Mouse (Mus musculus) megakaryocyte, embryonic 14.5 days (primary cell): ENCODE measurements around the gene Col13a1. TPM values are rescaled to one million over a fixed set of nuclear protein-coding genes. Genes with fewer than 3 reads are reported as not detected.
A peak's percentile ranks its signal among the peaks of the same experiment; 100 is the strongest.

ENCODE experiments used
- H3K27me3 ChIP-seq: replicated peaks from 2 replicates; pipeline ENCODE3; 2012; ENCODE audit warnings: inconsistent platforms
- H3K36me3 ChIP-seq: replicated peaks from 2 replicates; pipeline ENCODE3; 2012; ENCODE audit warnings: low read length, inconsistent platforms, mixed read lengths
- H3K4me1 ChIP-seq: 2 replicates; pipeline ENCODE4 v1.6.1; 2012; ENCODE audit warnings: inconsistent platforms
- H3K4me3 ChIP-seq: replicated peaks from 2 replicates; pipeline ENCODE3; 2012; ENCODE audit warnings: moderate library complexity, mild to moderate bottlenecking, inconsistent platforms
- H3K9me3 ChIP-seq: 2 replicates; pipeline ENCODE4 v1.6.1; 2012; ENCODE audit warnings: inconsistent platforms
- FLI1 ChIP-seq: IDR thresholded peaks from 2 replicates; pipeline ENCODE4 v1.6.1; 2012; ENCODE audit warnings: low read length, inconsistent platforms, mixed read lengths
- GATA1 ChIP-seq: IDR thresholded peaks from 3 replicates; pipeline ENCODE4 v1.6.1; 2012; ENCODE audit warnings: mixed read lengths, low read length, inconsistent platforms, borderline replicate concordance
- polyA plus RNA-seq: library from polyadenylated mRNA; stranded (reverse); fragments of >175 nt; gene quantifications from 2 replicates; pipeline ENCODE4 v1.2.3, GENCODE M21; 2012; ENCODE audit warnings: low replicate concordance; ENCODE audit not compliant: insufficient read depth

Gene Col13a1
- polyA plus RNA-seq, 1 experiment, result not detected

DNA sequence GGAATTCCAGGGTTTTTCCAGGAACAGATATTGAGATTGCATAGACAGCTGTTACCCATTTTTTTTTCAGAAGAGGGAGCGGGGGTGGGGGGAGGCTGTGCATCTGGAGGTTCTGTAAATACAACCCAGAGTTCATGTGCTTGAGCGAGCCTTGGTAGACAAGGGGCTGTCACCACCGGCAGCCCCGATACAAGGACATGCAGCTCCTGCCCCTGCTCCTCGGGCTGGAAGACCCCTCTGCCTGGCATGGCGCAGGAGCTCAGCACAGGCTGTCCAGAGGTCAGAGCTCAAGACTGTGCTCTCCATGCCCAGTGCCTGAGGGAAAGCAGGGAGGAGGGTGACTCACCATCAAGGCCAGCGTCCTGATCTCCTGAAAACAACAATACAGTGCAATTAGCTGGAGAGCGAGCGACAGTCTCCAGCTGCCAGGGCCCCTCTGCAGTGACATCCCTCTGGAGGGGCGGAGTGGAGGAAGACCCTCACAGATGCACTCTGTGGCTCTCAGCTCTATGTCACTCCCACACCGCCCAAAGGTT, 112.8 kb downstream of the Col13a1 start:
- no peak for TF ChIP-seq GATA1
- TF ChIP-seq FLI1, result no peak
- Histone ChIP-seq H3K27me3 (peaks cover 39% of the 10 kb centered on the region), H3K9me3 (peaks cover 35% of the 10 kb centered on the region), H3K36me3 (no peaks in the 10 kb centered on the region), H3K4me1 (no peaks in the 10 kb centered on the region), H3K4me3 (no peak overlapping the region)

DNA sequence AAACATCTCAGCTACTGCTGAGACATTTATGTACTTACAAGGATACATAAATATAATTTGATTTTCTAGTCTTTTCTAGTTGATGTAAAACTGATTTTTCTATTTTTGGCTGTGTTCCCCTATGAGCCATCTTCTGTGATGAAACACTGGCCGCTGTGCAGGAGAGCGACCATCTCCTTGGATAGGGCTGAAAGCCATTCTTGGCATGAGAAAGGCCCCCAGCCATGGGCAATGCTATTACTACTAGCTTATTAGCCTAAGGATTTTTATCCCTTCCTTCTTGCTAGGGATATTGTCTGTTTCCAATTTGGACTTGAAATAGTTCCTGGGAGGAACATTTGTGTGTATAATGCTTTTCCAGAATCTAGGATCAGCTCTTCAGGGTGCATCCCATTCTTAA, 119.5 kb downstream of the Col13a1 start:
- Histone ChIP-seq H3K36me3 (no peaks in the 10 kb centered on the region), H3K4me1 (peaks cover 8% of the 10 kb centered on the region), H3K9me3 (peaks cover 46% of the 10 kb centered on the region), H3K4me3 (no peak overlapping the region), H3K27me3 (peaks cover 16% of the 10 kb centered on the region)
- TF ChIP-seq GATA1 (no peak), FLI1 (no peak)

DNA sequence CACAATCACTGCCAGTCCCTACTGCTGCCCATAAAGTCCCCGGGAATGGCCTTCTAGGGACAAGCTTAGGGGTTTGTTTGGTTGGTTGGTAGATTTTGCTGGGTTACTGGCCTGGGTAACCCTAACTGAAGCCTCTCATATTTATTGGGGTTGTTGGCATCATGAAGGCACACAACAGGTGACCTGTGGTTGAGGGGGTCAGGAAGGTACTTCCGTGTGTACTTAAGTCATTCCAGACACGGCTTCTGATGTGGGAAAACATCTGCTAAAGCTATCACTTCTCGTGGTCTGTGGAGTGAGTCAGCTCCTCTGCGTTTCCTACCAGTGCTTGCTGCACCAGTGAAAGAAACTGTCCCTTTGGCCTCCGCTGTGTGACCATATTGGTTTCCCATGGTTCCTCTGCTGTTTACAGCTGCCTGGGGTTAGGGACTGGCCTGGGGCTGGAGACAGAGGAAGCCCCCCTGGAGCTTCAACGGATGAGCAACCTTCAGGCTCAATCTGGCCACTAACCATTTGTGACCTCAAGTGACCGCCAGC, 123.7 kb downstream of the Col13a1 start:
- Histone ChIP-seq H3K4me3 (no peak overlapping the region), H3K36me3 (no peaks in the 10 kb centered on the region), H3K9me3 (peaks cover 13% of the 10 kb centered on the region), H3K4me1 (peaks cover 8% of the 10 kb centered on the region), H3K27me3 (peaks cover 33% of the 10 kb centered on the region)
- TF ChIP-seq FLI1, result no peak
- TF ChIP-seq GATA1, result no peak

DNA sequence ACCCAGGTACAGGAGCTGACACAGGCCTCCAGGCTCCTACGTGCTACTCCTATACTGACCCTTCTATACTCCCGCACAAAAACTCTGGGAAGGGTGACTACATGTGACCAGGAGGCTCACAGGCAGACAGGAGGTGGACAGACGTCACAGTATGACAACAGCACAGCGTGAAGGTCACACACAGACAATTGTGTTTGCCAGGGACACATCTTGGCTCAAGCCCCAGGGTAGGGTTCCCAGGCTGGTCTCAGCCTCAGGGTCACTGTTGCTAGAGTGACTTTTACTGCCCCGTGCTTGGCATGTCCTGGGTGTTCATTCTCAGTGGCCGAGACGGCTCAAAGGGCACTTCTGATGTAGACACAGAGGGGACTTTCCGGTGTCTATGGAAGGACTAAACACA, 126.1 kb downstream of the Col13a1 start:
- peaks cover 8% of the 10 kb centered on the region for H3K4me1 ChIP-seq
- H3K9me3 ChIP-seq, result peaks cover 3% of the 10 kb centered on the region
- TF ChIP-seq FLI1 (no peak), GATA1 (no peak)
- peaks cover 41% of the 10 kb centered on the region for H3K27me3 ChIP-seq
- no peak overlapping the region for H3K4me3 ChIP-seq
- no peaks in the 10 kb centered on the region for H3K36me3 ChIP-seq

DNA sequence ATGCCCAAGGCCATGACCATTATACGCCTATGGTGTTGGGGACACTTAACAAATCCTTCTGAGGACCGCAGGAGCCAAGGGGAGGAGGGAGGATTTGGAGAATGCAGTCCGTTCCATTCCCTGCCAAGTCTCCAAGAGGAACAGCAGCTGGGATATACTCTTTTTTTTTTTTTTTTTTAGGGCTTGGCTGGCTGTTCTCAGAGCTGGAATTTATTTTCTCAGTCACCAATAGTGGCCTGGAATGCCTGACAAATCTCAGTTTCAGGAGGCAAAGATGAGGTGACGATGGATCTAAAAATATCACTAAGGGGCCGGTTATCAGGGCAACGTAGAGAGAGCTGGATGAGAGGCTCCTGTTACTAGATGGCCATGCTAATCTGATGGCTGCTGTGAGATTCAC, 130.4 kb downstream of the Col13a1 start:
- H3K4me3 ChIP-seq, result no peak overlapping the region
- H3K4me1 ChIP-seq, result no peaks in the 10 kb centered on the region
- TF ChIP-seq FLI1 (no peak), GATA1 (no peak)
- H3K9me3 ChIP-seq, result no peaks in the 10 kb centered on the region
- peaks cover 44% of the 10 kb centered on the region for H3K27me3 ChIP-seq
- H3K36me3 ChIP-seq, result no peaks in the 10 kb centered on the region

DNA sequence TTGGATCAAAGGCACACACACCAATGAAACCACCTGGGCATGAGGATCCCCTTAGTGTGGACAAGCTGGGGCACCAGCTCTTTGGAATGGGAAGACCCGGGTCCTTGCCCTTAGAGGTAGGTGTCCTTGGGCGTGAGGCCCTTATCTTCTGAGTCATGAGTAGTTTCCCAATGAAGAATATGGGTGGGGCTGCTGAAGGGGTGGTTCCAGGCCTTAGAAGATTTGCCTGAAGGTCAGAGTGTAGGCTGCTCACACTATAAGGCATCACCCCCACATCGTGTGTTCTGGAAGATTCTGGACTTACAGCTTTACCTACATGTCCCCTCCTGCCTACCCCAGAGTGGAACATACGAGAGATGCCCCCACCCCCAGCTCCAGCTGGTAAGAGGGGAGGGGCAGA, 133.4 kb downstream of the Col13a1 start:
- H3K36me3 ChIP-seq, result no peaks in the 10 kb centered on the region
- peaks cover 46% of the 10 kb centered on the region for H3K27me3 ChIP-seq
- H3K4me1 ChIP-seq, result no peaks in the 10 kb centered on the region
- TF ChIP-seq FLI1, result no peak
- no peak for TF ChIP-seq GATA1
- H3K4me3 ChIP-seq, result no peak overlapping the region
- no peaks in the 10 kb centered on the region for H3K9me3 ChIP-seq

DNA sequence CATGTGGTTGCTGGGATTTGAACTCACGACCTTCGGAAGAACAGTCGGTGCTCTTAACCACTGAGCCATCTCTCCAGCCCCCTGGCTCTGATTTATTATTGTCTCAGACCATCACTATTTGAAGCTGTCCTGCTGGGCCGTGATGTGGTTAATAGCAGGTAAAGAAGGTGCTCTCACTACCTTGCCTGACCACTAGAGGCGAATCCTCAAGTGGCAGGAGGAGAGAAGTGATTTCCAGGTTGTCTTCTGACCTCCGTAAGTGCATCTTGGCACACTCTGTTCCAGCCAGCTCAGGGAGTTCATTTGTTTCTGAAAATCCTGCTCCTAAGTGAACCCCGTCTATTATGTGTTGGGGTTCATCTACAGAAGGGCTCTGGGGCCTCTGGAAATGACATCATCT, 134.4 kb downstream of the Col13a1 start:
- TF ChIP-seq FLI1 (no peak), GATA1 (no peak)
- H3K4me1 ChIP-seq, result no peaks in the 10 kb centered on the region
- H3K27me3 ChIP-seq, result peaks cover 48% of the 10 kb centered on the region
- H3K36me3 ChIP-seq, result no peaks in the 10 kb centered on the region
- no peak overlapping the region for H3K4me3 ChIP-seq
- H3K9me3 ChIP-seq, result no peaks in the 10 kb centered on the region

DNA sequence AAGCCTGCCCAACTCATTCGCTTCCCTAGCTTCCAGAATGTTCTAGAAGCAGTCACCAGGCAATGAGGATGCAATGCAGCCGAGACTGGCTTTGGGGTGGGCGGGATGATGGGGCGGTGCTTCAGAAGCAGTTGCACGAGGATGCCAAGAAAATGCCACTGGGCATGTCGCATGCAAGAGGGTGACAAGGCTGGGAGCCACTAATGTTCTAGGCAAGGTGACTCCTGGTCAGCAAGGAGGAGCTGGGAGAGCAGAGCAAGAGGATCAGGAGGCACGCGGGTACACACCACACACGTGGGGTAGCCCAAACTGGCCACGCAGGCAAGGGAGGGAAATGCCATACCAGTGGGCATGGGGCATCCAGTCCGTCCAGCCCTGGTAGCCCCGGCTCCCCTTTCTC, 136.6 kb downstream of the Col13a1 start:
- Histone ChIP-seq H3K4me3 (peak overlapping the region; percentile 9), H3K9me3 (no peaks in the 10 kb centered on the region), H3K27me3 (peaks cover 47% of the 10 kb centered on the region), H3K36me3 (no peaks in the 10 kb centered on the region), H3K4me1 (no peaks in the 10 kb centered on the region)
- TF ChIP-seq GATA1 (no peak), FLI1 (no peak)

DNA sequence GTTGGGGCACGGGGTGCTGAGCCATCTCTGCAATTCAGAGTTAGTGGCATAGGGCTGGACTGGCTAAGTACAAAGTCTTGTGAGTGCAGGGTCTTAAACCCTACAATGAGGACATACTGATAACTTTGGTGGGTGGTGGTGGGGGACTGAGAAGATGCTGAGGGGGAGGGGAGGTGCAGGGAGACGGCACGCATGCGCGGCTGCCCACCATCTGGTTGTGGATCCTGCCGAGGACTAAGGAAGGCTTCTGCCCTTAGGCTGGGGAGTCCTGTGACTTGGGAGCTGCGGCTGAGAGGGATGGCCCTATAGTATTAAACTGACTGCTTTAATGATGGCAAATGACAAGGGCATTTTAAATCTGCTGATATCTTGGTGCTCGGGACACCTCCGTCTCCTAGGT, 139.6 kb downstream of the Col13a1 start:
- Histone ChIP-seq H3K27me3 (peaks cover 38% of the 10 kb centered on the region), H3K36me3 (no peaks in the 10 kb centered on the region)
- TF ChIP-seq GATA1, result no peak
- TF ChIP-seq FLI1, result no peak

DNA sequence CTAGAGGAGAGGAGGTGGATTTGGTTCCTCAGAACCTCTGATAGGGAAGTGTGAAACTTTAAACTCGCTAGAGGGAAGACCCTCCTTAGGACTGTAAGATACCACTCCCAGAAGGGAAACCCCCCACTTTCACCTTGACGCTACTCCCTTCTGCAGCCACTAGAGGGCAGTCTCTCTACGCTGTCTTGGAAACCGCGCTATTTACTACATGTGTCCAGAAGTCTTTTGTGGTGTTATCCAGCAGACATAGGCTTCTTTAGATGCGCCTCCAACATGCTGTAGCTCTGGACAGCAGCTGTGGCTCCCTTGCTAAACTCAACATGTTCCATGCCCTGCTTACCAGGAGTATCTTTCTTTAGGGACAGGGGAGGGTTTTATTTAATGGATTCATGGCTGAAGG, 140.1 kb downstream of the Col13a1 start:
- Histone ChIP-seq H3K36me3 (no peaks in the 10 kb centered on the region), H3K27me3 (peaks cover 37% of the 10 kb centered on the region), H3K9me3 (peaks cover 4% of the 10 kb centered on the region; the same call in 1 of the 2 replicates), H3K4me3 (no peak overlapping the region), H3K4me1 (no peaks in the 10 kb centered on the region)
- TF ChIP-seq GATA1 (no peak), FLI1 (no peak)

More for the DNA sequence above, 139.6 kb downstream of the Col13a1 start:
- H3K4me3 ChIP-seq, result no peak overlapping the region
- no peaks in the 10 kb centered on the region for H3K4me1 ChIP-seq
- peaks cover 4% of the 10 kb centered on the region; the same call in 1 of the 2 replicates for H3K9me3 ChIP-seq

DNA sequence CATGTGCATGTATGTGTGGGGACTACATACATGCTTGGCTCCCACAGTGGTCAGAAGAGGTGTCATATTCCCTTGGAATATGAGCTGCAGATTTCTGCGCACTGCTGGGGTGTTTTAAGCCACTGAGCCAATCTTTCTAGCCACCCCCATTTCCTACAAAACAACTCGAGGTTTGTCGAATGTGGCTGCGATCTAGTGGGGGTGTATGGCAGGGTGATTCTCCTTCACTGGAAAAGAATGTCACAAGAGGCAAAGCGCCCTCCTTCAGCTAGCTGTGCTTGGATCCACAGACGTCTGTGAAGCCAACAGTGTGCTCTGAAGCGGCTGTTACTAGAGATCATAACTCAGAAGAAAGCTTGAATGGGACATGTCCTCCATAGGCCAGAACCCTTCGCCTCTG, 141.6 kb downstream of the Col13a1 start:
- Histone ChIP-seq H3K9me3 (peaks cover 4% of the 10 kb centered on the region; the same call in 1 of the 2 replicates), H3K27me3 (peaks cover 28% of the 10 kb centered on the region), H3K4me3 (no peak overlapping the region), H3K36me3 (no peaks in the 10 kb centered on the region), H3K4me1 (no peaks in the 10 kb centered on the region)
- no peak for TF ChIP-seq FLI1
- TF ChIP-seq GATA1, result no peak
